Mouse (Mus musculus): ENCODE data around the gene Tspan9. TPM values are rescaled to one million over a fixed set of nuclear protein-coding genes. Genes with fewer than 3 reads are reported as not detected.

Gene Tspan9
- polyA plus RNA-seq, 1 experiment: 49.7 TPM

DNA sequence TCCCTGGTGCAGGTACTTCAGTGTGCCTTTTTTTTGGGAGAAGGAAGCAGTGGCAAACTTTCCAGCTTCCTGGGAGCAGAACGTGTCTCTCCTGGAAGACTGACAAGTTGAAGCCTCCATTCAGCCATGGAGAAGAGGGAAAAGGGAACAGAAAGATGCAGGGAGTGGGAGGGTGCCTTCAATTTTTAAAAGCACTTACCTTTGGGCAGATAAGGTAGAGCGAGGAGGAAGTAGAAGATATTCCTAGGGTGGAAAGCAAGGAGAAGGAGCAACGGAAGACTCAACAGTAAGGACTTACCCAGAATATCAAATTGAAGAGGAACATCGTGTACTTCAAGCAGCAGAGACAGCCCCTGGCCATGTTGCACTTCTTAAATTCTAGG is 109.5 kb downstream of the Tspan9 start:
- no peak for DNase-seq (ENCODE audit: low read depth)
- no peak for TF ChIP-seq POLR2A (IDR thresholded peaks at IDR 0.05; ENCODE audit: borderline replicate concordance, extremely low read depth, insufficient read depth, insufficient read length, poor library complexity, severe bottlenecking)
- no peak for TF ChIP-seq CTCF (IDR thresholded peaks at IDR 0.05; ENCODE audit: borderline replicate concordance, extremely low read depth, insufficient read depth, insufficient read length)

DNA sequence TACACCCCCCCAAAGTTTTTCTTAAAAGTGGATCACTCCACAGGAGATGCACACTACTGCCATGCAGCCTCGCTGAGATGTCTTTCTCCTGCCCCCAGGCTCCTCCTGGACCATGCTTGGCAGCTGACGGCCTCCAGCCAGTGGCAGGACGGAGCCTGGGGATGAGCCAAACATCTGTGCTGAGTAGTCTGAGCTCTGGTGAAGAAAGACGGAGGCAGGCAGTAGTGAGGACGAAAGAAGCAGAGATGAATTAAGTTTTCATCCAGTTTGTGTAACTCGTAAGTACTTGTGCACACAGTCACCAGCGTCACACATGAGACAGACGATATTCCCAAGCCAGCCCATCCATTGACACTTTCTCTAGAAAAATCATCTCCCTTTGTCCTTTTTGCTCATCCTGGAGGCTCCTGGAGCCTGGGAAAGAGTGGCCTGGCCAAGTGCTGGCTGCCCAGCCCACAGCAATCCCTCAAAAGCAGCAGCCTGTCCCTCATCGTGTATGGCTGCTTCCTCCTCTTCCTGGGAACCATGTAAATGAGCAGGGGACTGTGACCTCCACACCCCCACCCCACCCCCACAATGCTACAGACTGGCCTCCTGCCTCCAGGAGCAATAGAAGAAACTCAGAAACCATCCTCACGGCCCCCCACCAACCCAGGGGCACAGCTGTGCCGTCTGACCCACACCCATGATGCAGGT is 110.1 kb downstream of the Tspan9 start:
- DNase-seq (ENCODE audit: low read depth): no peak
- TF ChIP-seq CTCF (IDR thresholded peaks at IDR 0.05; ENCODE audit: borderline replicate concordance, extremely low read depth, insufficient read depth, insufficient read length): no peak

DNA sequence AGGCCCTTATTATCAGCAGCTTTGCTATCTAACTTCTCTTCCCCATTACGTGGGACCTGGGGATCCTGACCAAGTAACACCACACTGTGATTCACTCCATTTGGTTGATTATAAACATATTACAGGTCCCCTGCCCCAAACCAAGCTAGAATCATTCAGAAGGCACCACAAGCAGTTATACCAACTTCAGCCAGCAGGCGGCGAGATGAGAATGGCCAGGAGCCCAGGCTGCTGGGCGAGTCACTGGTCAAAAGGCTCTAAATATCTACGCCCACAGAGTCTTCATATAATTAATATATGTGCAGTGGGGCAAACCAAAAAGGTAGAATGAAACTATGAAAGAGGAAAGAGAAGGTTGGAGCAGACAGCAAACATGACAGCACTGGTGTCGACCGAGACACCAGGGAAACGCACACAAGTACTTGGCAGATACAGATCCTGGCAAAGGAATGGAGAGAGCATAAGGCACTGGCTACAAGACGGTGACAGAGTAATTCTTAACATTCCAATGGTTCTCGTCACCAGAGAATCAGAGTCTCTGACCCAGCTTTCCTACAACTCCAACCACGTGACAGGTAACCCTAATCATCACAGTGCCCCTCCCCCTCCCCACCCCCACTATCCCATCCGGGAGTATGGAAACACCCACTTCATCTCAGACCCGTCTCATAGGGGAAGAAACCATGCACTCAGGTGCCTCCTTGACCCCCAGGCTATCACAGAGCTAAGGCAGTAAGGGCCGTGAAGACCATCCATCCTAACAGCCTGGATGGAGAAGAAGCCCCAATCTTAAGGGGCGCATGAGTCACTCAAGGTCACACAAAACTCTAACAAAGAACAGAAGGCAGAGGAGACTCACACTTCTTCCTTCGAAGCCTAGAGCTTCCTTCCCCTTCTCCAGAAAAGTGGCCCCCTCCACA is 110.9 kb downstream of the Tspan9 start:
- DNase-seq (ENCODE audit: low read depth): peak; percentile 77
- TF ChIP-seq CTCF (IDR thresholded peaks at IDR 0.05; ENCODE audit: borderline replicate concordance, extremely low read depth, insufficient read depth, insufficient read length): peak; percentile 83
- TF ChIP-seq POLR2A (IDR thresholded peaks at IDR 0.05; ENCODE audit: borderline replicate concordance, extremely low read depth, insufficient read depth, insufficient read length, poor library complexity, severe bottlenecking): no peak

DNA sequence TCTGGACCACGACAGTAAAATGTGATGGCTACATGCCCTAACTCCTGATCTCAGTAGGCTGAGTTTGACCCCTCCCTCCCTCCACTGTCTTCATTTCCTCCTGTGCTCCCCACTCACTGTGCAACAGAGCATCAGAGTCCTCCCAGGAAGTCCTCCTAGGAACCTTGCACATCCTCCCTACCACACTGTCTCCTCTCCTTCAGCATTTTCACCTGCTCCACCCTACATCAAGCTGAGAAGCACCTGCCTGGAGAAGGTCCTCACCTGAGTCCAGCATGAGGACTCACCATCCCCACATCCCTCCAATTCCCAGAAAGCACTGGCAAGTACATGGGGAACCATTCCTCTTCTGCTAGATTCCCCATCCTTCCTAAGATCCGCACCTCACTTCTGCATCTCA is 111.8 kb downstream of the Tspan9 start:
- DNase-seq (ENCODE audit: low read depth): no peak
- TF ChIP-seq CTCF (IDR thresholded peaks at IDR 0.05; ENCODE audit: borderline replicate concordance, extremely low read depth, insufficient read depth, insufficient read length) (no peak), POLR2A (IDR thresholded peaks at IDR 0.05; ENCODE audit: borderline replicate concordance, extremely low read depth, insufficient read depth, insufficient read length, poor library complexity, severe bottlenecking) (no peak)

DNA sequence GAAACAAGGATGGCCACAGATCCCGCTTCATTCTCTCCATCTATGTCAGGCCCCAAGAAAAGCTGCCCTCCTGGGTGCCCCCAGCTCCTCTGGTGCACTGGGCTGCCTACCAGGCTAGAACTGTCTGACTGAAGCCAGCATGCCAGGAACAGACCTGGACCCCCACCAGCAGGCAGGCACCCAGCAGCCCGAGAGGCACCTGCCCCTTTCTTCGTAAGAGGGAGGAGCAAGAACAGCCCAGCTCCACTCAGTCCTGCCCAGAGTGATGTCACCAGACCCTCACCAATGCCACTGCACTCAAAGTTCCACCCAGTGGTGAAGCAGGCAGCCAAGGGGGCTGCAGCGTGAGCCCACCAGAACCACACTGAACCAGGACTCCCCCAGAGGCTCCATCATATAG is 112.3 kb downstream of the Tspan9 start:
- peak; percentile 44 for DNase-seq (ENCODE audit: low read depth)
- TF ChIP-seq CTCF (IDR thresholded peaks at IDR 0.05; ENCODE audit: borderline replicate concordance, extremely low read depth, insufficient read depth, insufficient read length) (no peak), POLR2A (IDR thresholded peaks at IDR 0.05; ENCODE audit: borderline replicate concordance, extremely low read depth, insufficient read depth, insufficient read length, poor library complexity, severe bottlenecking) (no peak)

DNA sequence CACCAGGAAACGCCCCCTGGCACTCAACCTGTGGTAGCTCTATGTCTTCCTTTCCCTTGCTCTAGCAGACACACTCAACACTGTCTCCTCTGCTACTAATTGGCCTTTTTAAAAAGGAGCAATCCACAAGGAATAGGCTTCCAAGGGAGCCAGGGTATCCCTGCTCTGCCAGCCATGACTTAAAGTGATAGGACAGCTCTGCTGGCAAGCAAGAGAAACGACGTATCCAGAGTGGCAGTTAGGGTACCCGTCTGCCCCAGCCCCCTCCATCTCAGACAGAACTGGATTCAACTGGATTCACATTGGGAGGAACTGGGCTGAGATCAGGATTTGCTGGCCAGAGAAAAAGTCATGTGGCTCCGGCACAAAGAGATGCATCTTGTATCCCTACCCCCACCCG is 112.9 kb downstream of the Tspan9 start:
- DNase-seq (ENCODE audit: low read depth): peak; percentile 54
- TF ChIP-seq POLR2A (IDR thresholded peaks at IDR 0.05; ENCODE audit: borderline replicate concordance, extremely low read depth, insufficient read depth, insufficient read length, poor library complexity, severe bottlenecking) (no peak), CTCF (IDR thresholded peaks at IDR 0.05; ENCODE audit: borderline replicate concordance, extremely low read depth, insufficient read depth, insufficient read length) (no peak)

DNA sequence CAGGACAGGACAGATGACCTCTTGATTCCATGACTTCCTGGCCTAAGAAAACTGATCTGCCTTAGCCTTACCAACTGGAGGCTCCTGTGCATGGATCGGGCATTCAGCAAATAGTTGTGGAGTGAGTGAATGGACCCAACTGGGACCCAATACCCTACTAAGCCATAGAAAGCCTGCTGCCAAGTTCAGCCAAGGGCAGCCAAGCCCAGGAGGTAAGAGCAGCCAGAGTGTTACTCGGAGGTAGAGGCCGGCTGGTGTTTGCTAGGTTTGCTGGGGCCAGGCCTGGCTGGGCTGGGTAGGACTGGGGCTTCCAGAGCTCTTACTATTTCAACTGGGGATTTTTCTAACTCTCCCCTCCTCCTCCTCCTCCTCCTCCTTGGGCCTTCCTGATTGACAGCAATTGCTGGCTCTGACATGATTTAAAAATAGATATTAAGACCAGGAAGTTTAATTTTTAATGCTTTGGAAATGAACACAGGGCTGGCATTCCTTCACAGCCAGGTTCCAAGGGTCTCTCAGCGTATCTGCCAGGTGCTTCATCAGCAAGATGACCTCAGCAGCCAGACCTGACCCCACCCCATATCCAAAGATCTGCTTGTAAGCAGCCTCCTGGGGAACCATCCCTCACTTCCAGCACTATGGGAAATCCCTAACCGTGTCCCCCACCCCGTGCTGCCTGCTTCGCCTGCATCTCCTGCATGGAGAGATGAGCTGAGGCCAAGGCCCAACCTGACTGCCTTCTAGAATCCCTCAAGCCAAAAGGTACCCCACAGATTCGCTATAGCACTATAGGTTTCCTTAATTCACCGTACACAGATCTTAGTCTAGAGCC is 113.7 kb downstream of the Tspan9 start:
- TF ChIP-seq POLR2A (IDR thresholded peaks at IDR 0.05; ENCODE audit: borderline replicate concordance, extremely low read depth, insufficient read depth, insufficient read length, poor library complexity, severe bottlenecking) (no peak), CTCF (IDR thresholded peaks at IDR 0.05; ENCODE audit: borderline replicate concordance, extremely low read depth, insufficient read depth, insufficient read length) (no peak)
- DNase-seq (ENCODE audit: low read depth): no peak

DNA sequence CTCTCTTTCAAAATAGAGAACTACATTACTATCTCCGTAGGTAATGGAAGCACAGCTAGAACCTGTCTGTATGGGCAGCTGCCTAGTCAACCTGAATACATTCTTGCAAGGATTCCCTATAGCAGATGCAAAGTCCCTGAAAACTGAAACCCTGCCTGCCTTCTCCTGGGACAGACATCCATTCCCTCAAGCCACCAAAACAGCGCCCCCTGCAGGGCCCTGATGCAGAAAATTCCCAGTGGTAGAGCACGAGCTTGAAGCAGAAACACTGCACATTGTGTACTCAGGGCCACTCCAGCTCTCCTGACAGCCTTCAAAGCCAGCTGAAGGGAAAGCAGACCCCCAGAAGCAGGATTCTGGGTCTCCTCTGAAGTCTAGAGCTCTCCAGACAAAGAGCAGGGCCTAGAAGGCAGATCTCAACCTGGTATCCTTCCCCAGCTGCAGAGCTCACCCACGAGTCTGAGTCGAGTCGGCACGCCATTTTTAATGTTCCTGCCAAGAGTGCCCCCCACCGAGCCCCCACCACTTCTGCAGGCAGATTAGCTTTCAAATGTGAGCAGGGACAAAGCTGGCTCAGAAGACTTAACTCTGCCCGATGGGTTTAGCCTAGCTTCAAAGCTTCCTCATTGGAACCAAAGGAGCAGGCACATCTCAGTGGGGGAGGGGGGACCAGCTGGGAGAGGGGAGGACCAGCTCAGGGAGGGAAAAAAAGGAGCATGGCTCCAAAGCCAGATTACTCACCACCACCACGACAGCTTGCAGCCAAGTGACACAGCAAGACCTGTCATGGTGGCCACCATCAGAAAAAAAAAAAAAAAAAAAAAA is 115.1 kb downstream of the Tspan9 start:
- DNase-seq (ENCODE audit: low read depth): peak; percentile 79
- TF ChIP-seq POLR2A (IDR thresholded peaks at IDR 0.05; ENCODE audit: borderline replicate concordance, extremely low read depth, insufficient read depth, insufficient read length, poor library complexity, severe bottlenecking) (no peak), CTCF (IDR thresholded peaks at IDR 0.05; ENCODE audit: borderline replicate concordance, extremely low read depth, insufficient read depth, insufficient read length) (peak; percentile 56)

DNA sequence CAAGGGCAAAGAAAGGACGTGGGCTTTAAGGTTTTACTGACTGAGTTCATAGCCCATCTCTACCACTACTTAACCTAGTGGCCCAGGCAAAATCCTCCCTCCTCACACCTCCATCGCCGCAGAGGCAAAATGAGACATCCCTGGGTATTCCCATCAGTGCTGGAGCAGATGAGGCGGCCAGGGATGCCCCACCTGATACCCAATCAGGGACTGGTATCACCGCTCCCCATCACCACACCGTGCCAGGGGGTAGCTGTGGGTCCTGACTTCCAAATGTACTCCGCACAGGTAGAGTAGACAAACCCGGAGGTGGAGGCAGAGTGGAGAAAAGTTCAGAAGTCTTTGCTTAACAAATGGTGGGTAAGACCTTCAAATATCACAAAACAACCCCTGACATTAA is 117.4 kb downstream of the Tspan9 start:
- no peak for TF ChIP-seq CTCF (IDR thresholded peaks at IDR 0.05; ENCODE audit: borderline replicate concordance, extremely low read depth, insufficient read depth, insufficient read length)
- TF ChIP-seq POLR2A (IDR thresholded peaks at IDR 0.05; ENCODE audit: borderline replicate concordance, extremely low read depth, insufficient read depth, insufficient read length, poor library complexity, severe bottlenecking): no peak

DNA sequence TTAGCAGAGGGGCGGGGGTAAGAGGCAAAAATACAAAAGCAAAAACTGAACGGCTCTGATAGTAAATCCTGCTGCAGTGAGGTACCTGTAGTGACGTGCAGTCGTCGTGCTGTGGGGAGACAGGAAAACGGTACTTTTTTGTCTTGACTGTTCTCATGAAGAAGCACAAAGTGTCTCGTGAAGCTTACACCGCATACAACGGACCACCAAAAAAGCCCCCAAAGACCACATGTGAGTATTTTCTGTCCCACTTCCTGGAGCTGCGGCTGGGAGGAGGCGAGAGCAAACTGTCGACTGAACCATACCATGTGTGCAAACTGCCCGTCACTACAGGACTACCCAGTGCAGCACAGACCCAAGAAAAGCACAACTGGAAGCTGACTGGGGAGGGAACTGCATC is 117.8 kb downstream of the Tspan9 start:
- DNase-seq (ENCODE audit: low read depth): no peak
- TF ChIP-seq CTCF (IDR thresholded peaks at IDR 0.05; ENCODE audit: borderline replicate concordance, extremely low read depth, insufficient read depth, insufficient read length) (no peak), POLR2A (IDR thresholded peaks at IDR 0.05; ENCODE audit: borderline replicate concordance, extremely low read depth, insufficient read depth, insufficient read length, poor library complexity, severe bottlenecking) (no peak)

More for the DNA sequence above, 117.4 kb downstream of the Tspan9 start:
- no peak for DNase-seq (ENCODE audit: low read depth)
